Mouse (Mus musculus) MEL (cell line): ENCODE data around the gene 1110008L16Rik. TPM values are rescaled to one million over a fixed set of nuclear protein-coding genes. Genes with fewer than 3 reads are reported as not detected.
"Not testable (repeated sequence)": the region's sequence is repeated elsewhere in the genome, so short reads cannot be mapped to it uniquely, and the experiment has no call there.

Experiments used
- DNase-seq: peaks from one replicate; pipeline ENCODE4 v3.0.0; 2011; ENCODE audit warnings: low read depth, low spot score
- H3K27ac ChIP-seq: 2 replicates; pipeline ENCODE4 v1.5.1; 2012; ENCODE audit warnings: low read depth, mild to moderate bottlenecking, control low read depth, low read length, moderate library complexity; ENCODE audit not compliant: control insufficient read depth
- H3K27me3 ChIP-seq, 2 experiments: fragments of 150-350 bp in 1 of 2; sonication (generic) in 1 of 2; 2 replicates each; pipeline ENCODE4 v1.6.1; 2012; ENCODE audit warnings: low read length in 2 of 2, mild to moderate bottlenecking in 2 of 2, improper control_type of control experiment in 1 of 2, moderate library complexity in 1 of 2; ENCODE audit not compliant: insufficient read depth in 2 of 2, control insufficient read depth in 1 of 2
- H3K36me3 ChIP-seq, 2 experiments: 2 replicates each; pipeline ENCODE4 v1.6.1; 2012 to 2014; ENCODE audit warnings: low read length in 2 of 2, improper control_type of control experiment in 1 of 2, inconsistent platforms in 1 of 2, mild to moderate bottlenecking in 1 of 2; ENCODE audit not compliant: insufficient read depth in 2 of 2, control insufficient read depth in 1 of 2
- H3K4me1 ChIP-seq, 2 experiments: fragments of 150-350 bp in 1 of 2; sonication (generic) in 1 of 2; 2 replicates each; pipeline ENCODE4 v1.6.1; 2012; ENCODE audit warnings: low read length in 2 of 2, improper control_type of control experiment in 1 of 2, mild to moderate bottlenecking in 1 of 2; ENCODE audit not compliant: insufficient read depth in 2 of 2, control insufficient read depth in 1 of 2
- H3K4me3 ChIP-seq, 2 experiments: fragments of 150-350 bp in 1 of 2; sonication (generic) in 1 of 2; 2 replicates each; pipeline ENCODE4 v1.5.1; 2012; ENCODE audit warnings: low read depth in 2 of 2, low read length in 2 of 2, mild to moderate bottlenecking in 2 of 2, moderate library complexity in 2 of 2, control low read depth in 1 of 2, improper control_type of control experiment in 1 of 2; ENCODE audit not compliant: control insufficient read depth in 1 of 2, insufficient read depth in 1 of 2
- H3K79me2 ChIP-seq: 2 replicates; pipeline ENCODE4 v1.6.1; 2012; ENCODE audit warnings: mild to moderate bottlenecking, low read length, moderate library complexity; ENCODE audit not compliant: control insufficient read depth, poor library complexity, insufficient read depth
- H3K9ac ChIP-seq: 2 replicates; pipeline ENCODE4 v1.6.1; 2012; ENCODE audit warnings: low read depth, mild to moderate bottlenecking, control low read depth, low read length, moderate library complexity; ENCODE audit not compliant: control insufficient read depth, poor library complexity, severe bottlenecking
- H3K9me3 ChIP-seq: fragments of 150-350 bp; sonication (generic); replicated peaks from 2 replicates; pipeline ENCODE4 v1.6.1; 2012; ENCODE audit warnings: mild to moderate bottlenecking, low read length, improper control_type of control experiment, moderate library complexity; ENCODE audit not compliant: insufficient read depth
- CTCF ChIP-seq, 3 experiments: IDR thresholded peaks in 2 of 3; conservative IDR thresholded peaks in 1 of 3; 2 replicates each; pipeline ENCODE4 v1.5.1; 2011 to 2012; ENCODE audit warnings: low read length in 3 of 3, low read depth in 2 of 3, mild to moderate bottlenecking in 2 of 3, improper control_type of control experiment in 1 of 3, inconsistent platforms in 1 of 3, mixed read lengths in 1 of 3, moderate library complexity in 1 of 3; ENCODE audit not compliant: control insufficient read depth in 1 of 3, insufficient read depth in 1 of 3, poor library complexity in 1 of 3, severe bottlenecking in 1 of 3
- EP300 ChIP-seq, 2 experiments: IDR thresholded peaks; 2 replicates each; pipeline ENCODE4 v1.6.1; 2011; ENCODE audit warnings: improper control_type of control experiment in 2 of 2, low read length in 2 of 2, low read depth in 1 of 2, mild to moderate bottlenecking in 1 of 2
- JUND ChIP-seq: IDR thresholded peaks from 2 replicates; pipeline ENCODE4 v1.6.1; 2011; ENCODE audit warnings: low read depth, mild to moderate bottlenecking, improper control_type of control experiment, low read length
- KAT2A ChIP-seq: conservative IDR thresholded peaks from 2 replicates; pipeline ENCODE4 v1.6.1; 2012; ENCODE audit warnings: low read depth, low read length, improper control_type of control experiment, inconsistent platforms
- MAFK ChIP-seq: IDR thresholded peaks from 2 replicates; pipeline ENCODE4 v1.6.1; 2011; ENCODE audit warnings: low read depth, mild to moderate bottlenecking, low read length, improper control_type of control experiment, borderline replicate concordance
- MEF2A ChIP-seq: IDR thresholded peaks from 2 replicates; pipeline ENCODE4 v1.6.1; 2014; ENCODE audit warnings: low read depth, mild to moderate bottlenecking, inconsistent platforms, low read length, improper control_type of control experiment; ENCODE audit not compliant: poor library complexity, insufficient replicate concordance, severe bottlenecking; ENCODE audit errors: extremely low read depth
- MXI1 ChIP-seq: IDR thresholded peaks from 2 replicates; pipeline ENCODE4 v1.6.1; 2011; ENCODE audit warnings: mild to moderate bottlenecking, low read depth, low read length, improper control_type of control experiment
- MYB ChIP-seq: IDR thresholded peaks from 2 replicates; pipeline ENCODE4 v1.6.1; 2011; ENCODE audit warnings: mild to moderate bottlenecking, low read depth, low read length, improper control_type of control experiment
- NELFE ChIP-seq: IDR thresholded peaks from 2 replicates; pipeline ENCODE4 v1.6.1; 2011; ENCODE audit warnings: low read depth, low read length, improper control_type of control experiment
- NRF1 ChIP-seq: IDR thresholded peaks from 2 replicates; pipeline ENCODE4 v1.6.1; 2014; ENCODE audit warnings: low read depth, mild to moderate bottlenecking, inconsistent platforms, low read length, improper control_type of control experiment, moderate library complexity; ENCODE audit not compliant: poor library complexity, insufficient read depth, severe bottlenecking
- POLR2AphosphoS2 ChIP-seq: IDR thresholded peaks from 2 replicates; pipeline ENCODE4 v1.6.1; 2011; ENCODE audit warnings: low read length, improper control_type of control experiment
- SMC3 ChIP-seq: IDR thresholded peaks from 2 replicates; pipeline ENCODE4 v1.6.1; 2011; ENCODE audit warnings: low read depth, low read length, improper control_type of control experiment
- UBTF ChIP-seq: IDR thresholded peaks from 2 replicates; pipeline ENCODE4 v1.6.1; 2012; ENCODE audit warnings: low read depth, mild to moderate bottlenecking, inconsistent platforms, low read length, improper control_type of control experiment, moderate library complexity, borderline replicate concordance; ENCODE audit not compliant: insufficient read depth
- USF1 ChIP-seq: IDR thresholded peaks from 2 replicates; pipeline ENCODE4 v1.6.1; 2014; ENCODE audit warnings: low read depth, mild to moderate bottlenecking, inconsistent platforms, low read length, improper control_type of control experiment, moderate library complexity
- USF2 ChIP-seq, 2 experiments: IDR thresholded peaks; 2 replicates each; pipeline ENCODE4 v1.6.1; 2011 to 2012; ENCODE audit warnings: improper control_type of control experiment in 2 of 2, low read length in 2 of 2, borderline replicate concordance in 1 of 2, inconsistent platforms in 1 of 2, low read depth in 1 of 2, mild to moderate bottlenecking in 1 of 2; ENCODE audit not compliant: insufficient read depth in 1 of 2
- polyA plus RNA-seq, 2 experiments: library from polyadenylated mRNA; stranded (reverse) in 1 of 2; unstranded in 1 of 2; fragments of >175 nt in 1 of 2; fragments of >200 nt in 1 of 2; gene quantifications; 2 replicates each; pipeline versions ENCODE4 v1.2.1 to v1.2.4; 2012; ENCODE audit warnings: low replicate concordance in 2 of 2, low read depth in 1 of 2; ENCODE audit not compliant: insufficient read length in 2 of 2, insufficient read depth in 1 of 2, missing spikeins in 1 of 2
- total RNA-seq: library from RNA; depleted of rRNA; stranded (reverse); fragments of 300-350 nt; gene quantifications from 2 replicates; pipeline ENCODE4 v1.2.3, GENCODE M21; 2012; rRNA removed

Gene 1110008L16Rik
- 21.4 and 26.2 TPM in 2 replicates for total RNA-seq
- 10 to 100 TPM in 1 of 2 experiments, not detected in 1; 24.9 TPM for polyA plus RNA-seq

DNA sequence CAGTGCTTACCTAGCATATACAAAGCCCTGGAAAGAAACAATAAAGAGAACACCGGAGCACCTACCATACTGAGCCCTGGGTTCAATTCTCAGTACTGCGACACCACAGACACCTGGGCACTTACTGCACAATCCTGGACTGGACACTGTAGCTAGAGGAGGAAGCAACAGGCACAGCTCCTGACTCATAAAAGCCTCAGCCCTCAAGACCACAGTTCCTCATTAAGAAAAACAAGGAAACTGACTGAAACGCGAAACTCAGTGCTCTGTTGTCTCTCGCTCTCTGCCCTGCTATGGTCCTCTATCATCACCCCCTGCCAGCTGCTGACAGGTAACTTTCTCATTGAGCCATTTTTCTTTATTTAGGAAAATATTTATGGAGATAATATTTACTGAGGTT, at the start of gene 1110008L16Rik:
Gene 1110008L16Rik, plus strand, starts transcription at position 242 of the 400 bp plus-strand sequence.
- peaks cover 10 to 18% of the 10 kb centered on the region in 2 experiments for H3K36me3 ChIP-seq
- H3K27me3 ChIP-seq: no peaks in the 10 kb centered on the region
- no peak for TF ChIP-seq MXI1
- TF ChIP-seq MEF2A: no peak
- TF ChIP-seq MAFK: no peak
- TF ChIP-seq EP300 (IDR thresholded peaks at IDR 0.05; ENCODE audit: low read depth in 1 of 2, low read length in 2 of 2): no peak
- no peak for TF ChIP-seq UBTF
- no peak for TF ChIP-seq MYB
- no peak for TF ChIP-seq SMC3
- TF ChIP-seq USF2 (IDR thresholded peaks at IDR 0.05; ENCODE audit: borderline replicate concordance in 1 of 2, insufficient read depth in 1 of 2, low read depth in 1 of 2, low read length in 2 of 2): no peak
- TF ChIP-seq CTCF (IDR thresholded peaks at IDR 0.05 in 2 of 3, conservative IDR thresholded peaks at IDR 0.05 in 1 of 3; ENCODE audit: control insufficient read depth in 1 of 3, insufficient read depth in 1 of 3, low read depth in 2 of 3, low read length in 3 of 3, poor library complexity in 1 of 3, severe bottlenecking in 1 of 3): no peak
- no peak for TF ChIP-seq POLR2AphosphoS2
- TF ChIP-seq NELFE: no peak
- TF ChIP-seq NRF1: no peak
- TF ChIP-seq KAT2A: no peak
- TF ChIP-seq JUND: no peak
- TF ChIP-seq USF1: no peak
- DNase-seq: peak; percentile 34
- peaks cover 5 to 15% of the 10 kb centered on the region in 2 experiments; a peak in 3 of 4 replicates for H3K4me1 ChIP-seq
- H3K4me3 ChIP-seq: no peak within 1 kb of the TSS
- H3K9ac ChIP-seq: no peak within 1 kb of the TSS
- H3K27ac ChIP-seq: no peak within 1 kb of the TSS
- peaks cover 19% of the 10 kb centered on the region for H3K79me2 ChIP-seq
- H3K9me3 ChIP-seq: no peaks in the 10 kb centered on the region

DNA sequence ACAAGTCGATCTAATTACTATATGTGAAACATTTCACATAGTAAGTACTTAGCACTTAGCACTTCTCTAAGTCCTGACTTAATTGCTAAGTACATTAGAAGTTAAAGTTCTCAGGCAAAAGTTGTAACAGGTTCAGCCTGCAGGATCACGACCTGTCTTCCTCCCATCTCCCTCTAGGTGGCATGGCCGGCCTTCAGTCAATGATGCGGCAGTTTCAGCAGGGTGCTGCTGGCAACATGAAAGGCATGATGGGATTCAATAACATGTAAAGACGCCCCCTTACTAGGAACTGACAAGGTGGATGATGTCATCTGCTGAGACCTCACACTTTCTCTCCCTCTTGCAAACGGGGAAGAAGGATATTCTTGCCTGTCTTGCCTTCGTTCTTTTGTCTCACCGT, 37.4 kb upstream of the 1110008L16Rik start:
- not testable (repeated sequence) for H3K36me3 ChIP-seq, H3K4me1 ChIP-seq, H3K9ac ChIP-seq, H3K27ac ChIP-seq, H3K4me3 ChIP-seq, H3K27me3 ChIP-seq, H3K79me2 ChIP-seq, DNase-seq, H3K9me3 ChIP-seq

DNA sequence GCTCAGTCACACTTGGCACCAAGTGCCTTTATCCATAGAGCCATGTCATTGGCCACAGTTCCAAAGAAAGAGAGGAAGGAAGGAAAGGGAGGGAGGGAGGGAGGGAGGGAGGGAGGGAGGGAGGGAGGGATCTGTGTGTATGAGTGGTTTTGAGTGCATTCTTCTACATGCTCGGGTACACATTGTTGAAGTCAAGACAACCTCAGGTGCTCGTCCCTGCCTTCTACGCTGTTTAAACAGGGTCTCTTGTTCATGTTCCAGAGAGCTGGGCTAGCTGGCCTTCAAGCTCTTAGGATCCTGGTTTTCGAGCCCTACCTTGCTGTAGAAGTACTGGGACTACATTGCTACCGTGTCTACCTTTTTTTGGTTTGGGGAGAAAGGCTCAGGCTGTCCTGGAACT, 36.0 kb upstream of the 1110008L16Rik start:
- H3K9ac ChIP-seq, H3K36me3 ChIP-seq, H3K79me2 ChIP-seq: not testable (repeated sequence)

More for the DNA sequence above, 36.0 kb upstream of the 1110008L16Rik start:
- H3K9me3 ChIP-seq, DNase-seq, H3K4me1 ChIP-seq, H3K4me3 ChIP-seq, H3K27ac ChIP-seq, H3K27me3 ChIP-seq: not testable (repeated sequence)
